Mouse (Mus musculus) stomach, postnatal 0 days (tissue): ENCODE measurements around the gene Pparg. TPM values are rescaled to one million over a fixed set of nuclear protein-coding genes. Genes with fewer than 3 reads are reported as not detected.
A peak's percentile ranks its signal among the peaks of the same experiment; 100 is the strongest.

Source experiments
- ATAC-seq: fragments of 200-750 bp; cut with Nextera tagmentation; 2 replicates; pipeline ENCODE4 v1.8.0; 2017; ENCODE audit not compliant: low FRiP score, low TSS enrichment
- DNase-seq: peaks from one replicate; pipeline ENCODE4 v3.0.0-alpha.2; 2016; ENCODE audit warnings: low spot score
- H3K27ac ChIP-seq: fragments of 300-500 bp; sonication (generic); replicated peaks from 2 replicates; pipeline ENCODE4 v1.5.1; 2014; ENCODE audit warnings: mild to moderate bottlenecking, control low read depth
- H3K27me3 ChIP-seq: fragments of 300-500 bp; sonication (generic); 2 replicates; pipeline ENCODE4 v1.6.1; 2014; ENCODE audit warnings: low read length; ENCODE audit not compliant: control insufficient read depth, insufficient read depth
- H3K36me3 ChIP-seq: fragments of 300-500 bp; sonication (generic); 2 replicates; pipeline ENCODE4 v1.6.1; 2014; ENCODE audit warnings: low read length, mixed read lengths; ENCODE audit not compliant: control insufficient read depth, insufficient read depth
- H3K4me1 ChIP-seq: fragments of 300-500 bp; sonication (generic); replicated peaks from 2 replicates; pipeline ENCODE4 v1.6.1; 2014; ENCODE audit warnings: antibody characterized with exemption; ENCODE audit not compliant: control insufficient read depth, insufficient read depth
- H3K4me2 ChIP-seq: fragments of 300-500 bp; sonication (generic); replicated peaks from 2 replicates; pipeline ENCODE4 v1.6.1; 2014; ENCODE audit warnings: low read depth, mild to moderate bottlenecking, control low read depth, moderate library complexity
- H3K4me3 ChIP-seq: fragments of 300-500 bp; sonication (generic); 2 replicates; pipeline ENCODE4 v1.5.1; 2014; ENCODE audit warnings: low read depth, low read length, control low read depth
- H3K9ac ChIP-seq: fragments of 300-500 bp; sonication (generic); 2 replicates; pipeline ENCODE4 v1.6.1; 2014; ENCODE audit warnings: mild to moderate bottlenecking, low read length, control low read depth, mixed read lengths
- H3K9me3 ChIP-seq: fragments of 300-500 bp; sonication (generic); 2 replicates; pipeline ENCODE4 v1.6.1; 2016; ENCODE audit warnings: low read length; ENCODE audit not compliant: control insufficient read depth
- CTCF ChIP-seq: IDR thresholded peaks from 2 replicates; pipeline ENCODE4 v1.5.1; 2016; ENCODE audit warnings: antibody characterized with exemption, low read depth, mild to moderate bottlenecking, moderate library complexity
- EP300 ChIP-seq: optimal IDR thresholded peaks from 2 replicates; pipeline ENCODE3; 2016; ENCODE audit warnings: antibody characterized with exemption
- WGBS: fragments of 180-500 bp; shearing (Covaris S2); extraction: QIAGEN DNeasy Blood & Tissue Kit; methylation state at CpG from one replicate; pipeline ENCODE4 v1.1.7; 2014; 5-methylcytosine and 5-hydroxymethylcytosine counted together
- polyA plus RNA-seq: library from polyadenylated mRNA; unstranded; fragments of >200 nt; fragmentation: Nextera tagmentation; extraction: Ambion mirVana; gene quantifications from 2 replicates; pipeline ENCODE4 v1.2.1, GENCODE M21; 2015

Pparg gene
- polyA plus RNA-seq, 1 experiment from 2014 or later = 44.4 TPM

- no peaks in the 10 kb centered on the region for H3K4me1 ChIP-seq
- TF ChIP-seq CTCF = no peak
- no peak for TF ChIP-seq EP300
- no peaks in the 10 kb centered on the region for H3K36me3 ChIP-seq
- no peak overlapping the region for H3K9ac ChIP-seq
- no peak overlapping the region for H3K4me3 ChIP-seq
- H3K4me2 ChIP-seq = no peak overlapping the region
- H3K27ac ChIP-seq = peak overlapping the region; percentile 79
- H3K27me3 ChIP-seq = no peaks in the 10 kb centered on the region
- DNase-seq = peak; percentile 57
- ATAC-seq = peak; percentile 79
- H3K9me3 ChIP-seq = no peaks in the 10 kb centered on the region
- WGBS = 41% methylated on average over 6 of the region's 6 CpGs
Measured at GRCm38 (mm10) chr6:115318811-115319210, 41.9 kb upstream of the Pparg start.

DNA sequence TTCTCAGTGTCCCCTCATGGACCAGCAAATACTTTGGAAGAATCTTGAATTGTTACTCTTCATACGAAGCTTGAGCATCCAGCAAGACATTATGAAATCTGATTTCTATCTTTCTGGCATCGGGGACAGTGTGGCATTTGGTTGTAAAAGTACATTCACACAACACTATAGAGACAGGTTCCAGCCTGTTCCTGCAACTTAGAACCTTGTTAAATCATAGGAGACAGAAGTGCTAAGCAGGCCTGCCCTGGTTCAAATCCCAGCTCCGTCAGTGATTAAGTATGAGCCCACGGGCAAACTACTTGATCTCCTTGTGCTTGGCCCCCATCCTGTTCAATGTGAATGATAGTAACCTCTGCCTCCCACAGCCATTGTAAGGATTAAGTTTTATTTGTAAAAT, 41.1 kb upstream of the Pparg start:
- Histone ChIP-seq H3K27ac (peak overlapping the region; percentile 79), H3K27me3 (no peaks in the 10 kb centered on the region), H3K9ac (no peak overlapping the region), H3K4me1 (no peaks in the 10 kb centered on the region), H3K9me3 (no peaks in the 10 kb centered on the region), H3K36me3 (no peaks in the 10 kb centered on the region), H3K4me2 (no peak overlapping the region), H3K4me3 (no peak overlapping the region)
- TF ChIP-seq EP300 (no peak), CTCF (no peak)
- ATAC-seq (no peak), DNase-seq (no peak)
- WGBS = 66% methylated on average over 4 of the region's 4 CpGs

GRCm38 (mm10) chr6:115320927-115321714, 39.6 kb upstream of the Pparg start:
- H3K9ac ChIP-seq = no peak overlapping the region
- WGBS = 83% methylated on average over 8 of the region's 8 CpGs
- H3K4me2 ChIP-seq = no peak overlapping the region
- H3K4me3 ChIP-seq = no peak overlapping the region
- no peaks in the 10 kb centered on the region for H3K9me3 ChIP-seq
- H3K27me3 ChIP-seq = no peaks in the 10 kb centered on the region
- DNase-seq = no peak
- H3K4me1 ChIP-seq = no peaks in the 10 kb centered on the region
- H3K36me3 ChIP-seq = no peaks in the 10 kb centered on the region
- TF ChIP-seq EP300 = no peak
- no peak for TF ChIP-seq CTCF
- no peak overlapping the region for H3K27ac ChIP-seq
- no peak for ATAC-seq

GRCm38 (mm10) chr6:115321883-115322351, 38.8 kb upstream of the Pparg start:
- H3K4me2 ChIP-seq = no peak overlapping the region
- H3K9me3 ChIP-seq = no peaks in the 10 kb centered on the region
- no peak for TF ChIP-seq EP300
- TF ChIP-seq CTCF = no peak
- DNase-seq (no peak), ATAC-seq (no peak)
- no peak overlapping the region for H3K9ac ChIP-seq
- 61% methylated on average over 6 of the region's 6 CpGs for WGBS
- no peaks in the 10 kb centered on the region for H3K36me3 ChIP-seq
- H3K27ac ChIP-seq = no peak overlapping the region
- H3K4me3 ChIP-seq = no peak overlapping the region
- no peaks in the 10 kb centered on the region for H3K4me1 ChIP-seq
- no peaks in the 10 kb centered on the region for H3K27me3 ChIP-seq

- H3K36me3 ChIP-seq = no peaks in the 10 kb centered on the region
- H3K27me3 ChIP-seq = no peaks in the 10 kb centered on the region
- no peak overlapping the region for H3K9ac ChIP-seq
- no peaks in the 10 kb centered on the region for H3K4me1 ChIP-seq
- DNase-seq = no peak
- no peak overlapping the region for H3K4me2 ChIP-seq
- no peak for TF ChIP-seq EP300
- no peak for TF ChIP-seq CTCF
- no peak for ATAC-seq
- no peaks in the 10 kb centered on the region for H3K9me3 ChIP-seq
- no peak overlapping the region for H3K27ac ChIP-seq
- WGBS = 78% methylated on average over 5 of the region's 5 CpGs
- H3K4me3 ChIP-seq = no peak overlapping the region
Measured at GRCm38 (mm10) chr6:115322956-115323355, 37.8 kb upstream of the Pparg start.

DNA sequence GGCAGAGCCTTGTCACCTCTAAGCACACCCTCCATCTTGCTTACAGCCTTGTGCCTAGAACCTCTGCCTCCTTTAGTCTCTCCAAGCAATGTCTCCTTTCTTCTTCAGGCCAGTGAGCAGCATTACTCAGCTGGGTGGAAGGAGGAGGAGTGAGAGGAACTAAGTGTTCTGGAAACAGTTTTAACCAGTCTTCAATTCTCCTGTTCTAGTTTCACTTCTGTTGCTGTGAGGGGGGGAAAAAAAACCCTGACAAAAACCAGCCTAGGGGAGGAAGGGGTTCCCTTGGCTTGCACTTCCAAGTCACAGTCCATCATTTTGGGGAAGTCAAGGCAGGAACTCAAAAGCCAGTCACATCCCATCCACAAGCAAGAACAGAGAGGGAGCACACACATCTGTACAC, 29.8 kb upstream of the Pparg start:
- DNase-seq = no peak
- no peak for TF ChIP-seq EP300
- TF ChIP-seq CTCF = no peak
- no peaks in the 10 kb centered on the region for H3K9me3 ChIP-seq
- H3K9ac ChIP-seq = no peak overlapping the region
- ATAC-seq = no peak
- H3K4me2 ChIP-seq = no peak overlapping the region
- H3K27me3 ChIP-seq = no peaks in the 10 kb centered on the region
- H3K4me1 ChIP-seq = no peaks in the 10 kb centered on the region
- no peak overlapping the region for H3K4me3 ChIP-seq
- H3K36me3 ChIP-seq = no peaks in the 10 kb centered on the region
- H3K27ac ChIP-seq = no peak overlapping the region
